12 mouse cellular contexts compared by ENCODE assay signal in genomic region chr12:101005665-101006420, GRCm38 (mm10). TPM values are rescaled to one million over a fixed set of nuclear protein-coding genes. Genes with fewer than 3 reads are reported as not detected.
DNase-seq lines count a peak whose midpoint lies in the region; ATAC-seq and TF ChIP-seq lines count a peak whose summit lies in the region.
"Had no signal": no experiment of that assay in that cellular context is flagged by ENCODE, and none has a peak within 500 bp of the region (broad histone marks: within the 10 kb centered on the region; RNA-seq: fewer than 3 reads in every experiment).

No protein-coding gene starts in this region.

- DNase-seq in lung, postnatal 36 days, result peak; percentile 49
- no peak for DNase-seq in lung, adult 18-20 months
- DNase-seq in lung, postnatal 0 days (ENCODE audit: low spot score), result no peak
- DNase-seq in layer of hippocampus, adult 9-10 months (ENCODE audit: low spot score), result no peak
- DNase-seq: adrenal gland, postnatal 14 days; cerebellum, adult 9-11 months; heart, adult 18-20 months had no signal

- H3K4me3 ChIP-seq in E14TG2a.4 (replicated peaks; ENCODE audit: low read length), result peak overlapping the region; percentile 10
- H3K4me3 ChIP-seq in forebrain, embryonic 12.5 days (replicated peaks), result no peak overlapping the region
- H3K4me3 ChIP-seq in lung, postnatal 0 days (ENCODE audit: low read depth, low read length), result no peak overlapping the region
- H3K4me3 ChIP-seq: limb, embryonic 12.5 days; lung, embryonic 15.5 days had no signal

- H3K27me3 ChIP-seq in E14TG2a.4 (ENCODE audit: insufficient read depth, low read length), result no peaks in the 10 kb centered on the region
- H3K27me3 ChIP-seq in forebrain, embryonic 12.5 days, result no peaks in the 10 kb centered on the region
- H3K27me3 ChIP-seq in lung, postnatal 0 days (replicated peaks; ENCODE audit: insufficient read depth, low read length), result no peaks in the 10 kb centered on the region
- H3K27me3 ChIP-seq: lung, embryonic 15.5 days had no signal

- TF ChIP-seq EP300 in lung, postnatal 0 days (IDR thresholded peaks at IDR 0.05), result no peak

- H3K4me1 ChIP-seq in E14TG2a.4 (replicated peaks; ENCODE audit: low read depth, low read length), result peaks cover 96% of the 10 kb centered on the region
- H3K4me1 ChIP-seq in forebrain, embryonic 12.5 days, result peaks cover 75% of the 10 kb centered on the region
- H3K4me1 ChIP-seq in lung, postnatal 0 days (ENCODE audit: insufficient read depth, low read depth, low read length), result no peaks in the 10 kb centered on the region; the same call in 1 of the 2 replicates

- peaks cover 24% of the 10 kb centered on the region for H3K36me3 ChIP-seq in E14TG2a.4 (ENCODE audit: insufficient read depth, low read length)
- H3K36me3 ChIP-seq in forebrain, embryonic 12.5 days (replicated peaks), result no peaks in the 10 kb centered on the region
- no peaks in the 10 kb centered on the region for H3K36me3 ChIP-seq in lung, postnatal 0 days (ENCODE audit: insufficient read depth, low read length)
- H3K36me3 ChIP-seq: limb, embryonic 12.5 days; lung, embryonic 15.5 days had no signal

- ATAC-seq in forebrain, embryonic 12.5 days (ENCODE audit: low FRiP score), result no peak
- ATAC-seq in monocyte, adult 5-6 weeks (replicated peaks; ENCODE audit: insufficient number of reproducible peaks, low FRiP score, low TSS enrichment, poor library complexity, severe bottlenecking), result peak; percentile 89
- no peak for ATAC-seq in lung, postnatal 0 days

- no peaks in the 10 kb centered on the region for H3K9me3 ChIP-seq in E14TG2a.4 (ENCODE audit: low read length)
- no peaks in the 10 kb centered on the region for H3K9me3 ChIP-seq in forebrain, embryonic 12.5 days
- H3K9me3 ChIP-seq in lung, postnatal 0 days (ENCODE audit: low read length), result no peaks in the 10 kb centered on the region
- H3K9me3 ChIP-seq: limb, embryonic 12.5 days; lung, embryonic 15.5 days had no signal

- no peak overlapping the region for H3K4me2 ChIP-seq in forebrain, embryonic 12.5 days
- H3K4me2 ChIP-seq in lung, postnatal 0 days (replicated peaks; ENCODE audit: low read depth, low read length), result no peak overlapping the region
- H3K4me2 ChIP-seq: limb, embryonic 12.5 days; lung, embryonic 15.5 days had no signal

- WGBS in forebrain, embryonic 12.5 days, result 86% methylated on average over 12 of the region's 12 CpGs
- WGBS in lung, postnatal 0 days, result 78% methylated on average over 12 of the region's 12 CpGs

- no peak for TF ChIP-seq CTCF in E14TG2a.4 (conservative IDR thresholded peaks at IDR 0.05; ENCODE audit: low read length)
- no peak for TF ChIP-seq CTCF in lung, postnatal 0 days (IDR thresholded peaks at IDR 0.05)

- H3K9ac ChIP-seq in forebrain, embryonic 12.5 days, result no peak overlapping the region
- H3K9ac ChIP-seq in lung, postnatal 0 days (replicated peaks; ENCODE audit: low read depth), result no peak overlapping the region
- H3K9ac ChIP-seq: limb, embryonic 12.5 days; lung, embryonic 15.5 days had no signal

- H3K27ac ChIP-seq in forebrain, embryonic 12.5 days, result peak overlapping the region; percentile 69
- H3K27ac ChIP-seq in lung, postnatal 0 days (ENCODE audit: low read length), result no peak overlapping the region
- H3K27ac ChIP-seq: limb, embryonic 12.5 days; lung, embryonic 15.5 days had no signal

RNA-seq across cellular contexts. Expression of gene Ccdc88c, which starts 23.0 kb away (rescaled TPM):
- 28.8 and 30.4 TPM in 2 replicates for polyA plus RNA-seq in forebrain, embryonic 12.5 days (2016; fragmentation: Nextera tagmentation; extraction: Ambion mirVana)
- 350 to 541 TPM (median 365 TPM) in 3 replicates for total RNA-seq in monocyte, adult 5-6 weeks (2017)
- 6.9 and 7.4 TPM in 2 replicates for polyA plus RNA-seq in lung, postnatal 0 days (2015; fragmentation: Nextera tagmentation; extraction: Ambion mirVana)
